Mouse (Mus musculus): ENCODE measurements around the gene Atp8a2. TPM values are rescaled to one million over a fixed set of nuclear protein-coding genes. Genes with fewer than 3 reads are reported as not detected.

The Atp8a2 gene
- polyA plus RNA-seq, 1 experiment = not detected

DNA sequence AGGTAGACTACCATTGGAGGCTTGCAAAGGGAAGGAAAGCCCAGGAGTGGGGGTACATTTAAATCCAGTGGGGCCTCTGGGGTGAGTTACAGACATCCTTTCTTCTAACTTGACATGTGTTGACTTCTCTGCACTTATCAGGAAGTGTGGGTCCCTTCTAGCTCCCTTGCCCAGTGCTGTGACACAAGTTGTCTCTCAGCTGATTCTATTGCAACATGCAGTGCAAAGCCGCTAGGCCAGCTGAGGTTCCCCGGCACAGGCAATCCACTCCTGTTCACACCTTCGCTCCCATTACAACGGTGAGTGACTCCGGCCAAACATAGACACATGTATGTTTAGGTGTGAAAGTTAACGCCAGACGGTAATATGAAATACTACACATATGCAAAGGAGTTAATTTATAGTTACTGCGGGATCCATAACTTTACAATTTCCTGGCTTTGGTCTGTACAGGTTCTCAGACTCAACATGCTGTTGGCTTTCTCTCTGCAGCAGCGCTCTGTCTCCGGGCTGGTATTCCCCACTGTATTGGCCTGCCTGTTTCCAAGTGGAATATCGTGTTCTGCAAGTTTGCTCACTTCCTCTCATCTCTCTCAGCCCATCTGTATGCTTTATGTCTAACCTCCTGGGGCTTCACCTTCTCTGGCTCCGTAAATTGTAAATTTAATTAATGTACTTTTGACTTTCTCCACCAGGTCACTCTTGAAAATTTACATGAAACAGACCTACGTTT lies 491.5 kb downstream of the Atp8a2 start:
- no peak for TF ChIP-seq GATA1 (IDR thresholded peaks at IDR 0.05; ENCODE audit: low read length)

DNA sequence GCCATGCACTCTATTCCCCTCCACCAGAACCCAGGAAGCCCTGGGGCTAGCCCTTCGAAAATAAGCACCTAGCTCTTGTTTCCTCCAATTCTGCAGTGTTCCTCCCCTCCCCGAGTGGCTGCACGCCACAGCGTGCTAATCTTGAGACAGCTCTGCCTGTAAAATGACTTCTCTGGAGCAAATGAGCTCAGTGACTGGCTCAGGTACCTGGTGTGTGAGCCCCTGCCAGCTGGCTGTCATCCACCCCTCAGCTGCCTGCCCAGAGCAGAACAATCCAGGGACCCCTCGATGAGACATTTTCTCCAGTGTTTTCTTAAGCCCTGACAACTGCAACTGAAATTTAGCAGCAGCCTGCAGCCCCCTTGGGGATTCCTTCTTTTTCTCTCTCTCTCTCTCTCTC lies 495.5 kb downstream of the Atp8a2 start:
- TF ChIP-seq GATA1 (IDR thresholded peaks at IDR 0.05; ENCODE audit: low read length) = no peak

DNA sequence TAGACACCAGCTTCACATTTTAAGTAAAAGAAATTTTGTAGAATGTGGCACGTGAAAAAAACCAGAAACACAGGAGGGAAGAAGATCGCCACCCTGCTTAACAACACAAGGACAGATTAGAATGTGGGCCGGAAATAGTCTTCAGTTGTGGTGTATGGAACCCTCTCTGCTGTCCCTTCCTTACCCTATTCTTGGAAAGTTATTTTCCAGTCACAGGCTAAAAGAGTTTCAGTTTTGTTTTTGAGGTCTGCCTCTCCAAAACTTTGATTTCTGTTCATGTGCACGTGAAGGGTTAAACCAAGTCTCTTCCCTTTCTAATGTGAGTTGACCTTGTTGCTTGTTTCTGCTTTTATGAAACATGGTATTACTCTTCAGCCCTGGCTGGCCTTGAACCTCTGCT lies 501.8 kb downstream of the Atp8a2 start:
- no peak for TF ChIP-seq GATA1 (IDR thresholded peaks at IDR 0.05; ENCODE audit: low read length)

DNA sequence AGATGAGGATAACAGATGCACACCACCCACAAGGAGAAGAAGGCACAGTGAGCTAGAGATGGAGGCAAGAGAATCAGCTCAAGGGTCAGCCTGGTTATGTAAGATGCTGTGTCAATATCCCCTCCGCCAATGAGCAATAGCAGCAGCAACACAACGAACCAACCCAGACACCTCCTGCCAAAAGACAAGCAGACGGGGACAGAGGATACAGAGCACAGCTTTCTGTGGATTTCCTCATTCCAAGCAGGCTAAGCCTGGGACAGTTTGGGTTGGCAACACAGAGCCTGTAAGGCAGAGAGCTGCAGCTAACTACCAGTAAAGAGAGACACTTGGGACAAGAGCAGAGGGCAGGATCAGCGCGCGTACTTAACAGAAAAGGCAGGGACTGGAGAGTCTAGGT lies 504.8 kb downstream of the Atp8a2 start:
- no peak for TF ChIP-seq GATA1 (IDR thresholded peaks at IDR 0.05; ENCODE audit: low read length)

DNA sequence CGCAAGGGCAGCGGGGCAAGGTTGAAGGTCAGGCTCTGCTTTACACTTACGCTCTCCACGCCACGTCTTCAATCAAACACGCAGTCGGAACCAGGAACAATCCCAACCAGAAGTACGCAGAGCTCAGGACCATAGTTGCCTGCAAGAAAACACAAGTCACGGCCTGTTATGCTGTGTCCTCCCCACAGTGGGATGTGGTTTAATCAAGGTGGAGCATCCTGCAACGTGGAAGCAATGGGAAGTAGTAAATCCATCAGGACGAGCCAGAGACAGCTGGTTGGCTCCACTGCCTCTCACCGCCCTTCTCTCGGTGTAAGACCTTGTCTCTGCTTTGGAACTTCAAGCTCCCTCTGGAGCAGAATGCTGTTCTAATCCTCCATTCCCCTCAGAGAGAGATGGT lies 505.6 kb downstream of the Atp8a2 start:
- TF ChIP-seq GATA1 (IDR thresholded peaks at IDR 0.05; ENCODE audit: low read length) = no peak

DNA sequence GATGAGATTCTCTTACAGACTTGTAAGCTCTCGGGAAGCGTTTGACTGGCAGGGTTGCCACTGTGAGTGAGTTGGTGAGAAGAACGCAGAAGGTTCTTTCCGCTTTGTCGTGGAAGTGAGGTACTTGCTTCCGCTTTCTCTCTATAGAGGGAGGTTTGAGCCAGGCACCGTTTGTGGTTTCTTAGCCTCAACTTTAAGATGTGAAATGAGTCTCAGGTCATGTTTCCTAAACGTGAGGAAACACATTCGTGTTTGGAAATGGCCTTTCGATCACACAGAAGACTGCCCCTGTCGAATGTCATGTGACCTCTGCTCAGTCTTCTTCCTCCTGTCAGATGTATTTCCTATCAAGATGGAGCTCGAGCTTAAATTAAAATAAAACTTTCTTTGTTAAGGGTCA lies 506.0 kb downstream of the Atp8a2 start:
- no peak for TF ChIP-seq GATA1 (IDR thresholded peaks at IDR 0.05; ENCODE audit: low read length)

DNA sequence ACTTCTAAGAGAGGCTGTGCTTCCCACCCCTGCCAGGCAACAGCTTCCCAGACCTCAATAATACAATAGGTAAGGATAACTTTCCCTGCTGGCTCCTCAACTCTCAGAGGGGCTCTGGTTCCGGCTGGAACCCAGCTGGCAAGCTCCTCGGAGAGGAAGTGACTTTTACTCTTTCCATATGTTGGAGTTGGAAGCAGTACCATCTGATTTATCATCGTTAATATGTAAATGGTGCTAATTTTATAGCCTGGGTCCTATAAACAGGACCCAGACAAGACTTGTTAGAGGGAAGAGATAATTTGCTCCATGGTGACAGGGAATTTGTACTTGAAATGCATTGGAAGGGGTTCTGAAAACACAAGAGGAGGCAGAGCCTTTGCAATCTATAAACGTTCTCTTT lies 507.4 kb downstream of the Atp8a2 start:
- no peak for TF ChIP-seq GATA1 (IDR thresholded peaks at IDR 0.05; ENCODE audit: low read length)

DNA sequence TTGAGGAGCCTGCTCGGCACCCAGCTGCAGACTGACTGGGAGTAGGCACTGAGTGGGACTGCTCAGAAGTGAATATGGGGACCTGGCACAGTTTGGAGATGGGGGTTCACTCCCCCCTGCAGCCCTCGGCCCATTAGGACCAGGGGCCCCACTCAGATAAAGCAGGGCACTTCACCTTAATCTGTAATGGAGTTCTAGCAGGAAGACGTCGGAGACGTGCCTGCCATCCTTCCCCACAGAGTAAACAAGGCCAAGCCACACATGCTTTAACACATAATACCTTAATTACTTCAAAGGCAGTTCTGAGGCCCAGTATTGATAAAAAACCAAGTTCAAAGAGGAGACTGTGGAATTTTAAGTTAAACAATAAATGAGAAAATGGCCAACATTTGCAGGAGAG lies 510.8 kb downstream of the Atp8a2 start:
- TF ChIP-seq GATA1 (IDR thresholded peaks at IDR 0.05; ENCODE audit: low read length) = no peak

DNA sequence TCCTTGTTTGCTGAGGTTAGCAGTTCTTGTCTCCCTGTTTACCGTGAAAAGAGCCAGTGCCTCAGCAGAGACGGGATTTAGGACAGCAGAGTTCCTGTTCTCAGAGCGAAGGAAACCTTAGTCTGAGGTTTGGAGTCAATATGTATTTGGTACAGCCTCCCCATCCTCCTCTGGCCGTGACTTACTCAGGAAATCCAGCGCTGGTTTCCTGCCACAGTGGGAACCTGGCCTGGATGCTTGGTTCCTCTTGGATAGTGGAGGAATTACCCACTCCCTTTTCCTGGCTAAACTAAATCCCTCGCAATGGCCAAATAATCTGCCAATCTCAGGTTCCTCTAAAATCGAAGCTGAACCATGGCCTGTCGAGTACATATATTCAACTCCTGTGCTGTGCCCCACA lies 511.6 kb downstream of the Atp8a2 start:
- no peak for TF ChIP-seq GATA1 (IDR thresholded peaks at IDR 0.05; ENCODE audit: low read length)

DNA sequence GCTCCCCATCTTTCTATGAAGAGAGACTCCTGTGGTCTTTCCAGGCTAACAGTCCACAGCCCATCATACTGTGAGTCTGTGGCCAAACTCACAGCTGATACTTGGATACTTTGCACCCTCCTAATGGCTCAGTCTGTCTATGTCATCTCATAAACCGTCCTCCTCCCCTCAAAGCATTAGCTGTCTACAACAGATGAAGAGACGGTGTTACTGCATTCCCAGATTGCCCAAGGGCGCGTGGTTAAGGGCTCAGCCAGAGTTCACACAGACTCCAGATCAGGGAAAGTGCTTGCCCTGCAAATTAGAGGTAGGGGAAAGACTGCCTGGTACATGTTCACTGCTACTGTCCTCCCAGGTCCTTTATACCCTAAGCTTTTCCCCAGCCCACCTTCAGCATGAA lies 515.1 kb downstream of the Atp8a2 start:
- no peak for TF ChIP-seq GATA1 (IDR thresholded peaks at IDR 0.05; ENCODE audit: low read length)

DNA sequence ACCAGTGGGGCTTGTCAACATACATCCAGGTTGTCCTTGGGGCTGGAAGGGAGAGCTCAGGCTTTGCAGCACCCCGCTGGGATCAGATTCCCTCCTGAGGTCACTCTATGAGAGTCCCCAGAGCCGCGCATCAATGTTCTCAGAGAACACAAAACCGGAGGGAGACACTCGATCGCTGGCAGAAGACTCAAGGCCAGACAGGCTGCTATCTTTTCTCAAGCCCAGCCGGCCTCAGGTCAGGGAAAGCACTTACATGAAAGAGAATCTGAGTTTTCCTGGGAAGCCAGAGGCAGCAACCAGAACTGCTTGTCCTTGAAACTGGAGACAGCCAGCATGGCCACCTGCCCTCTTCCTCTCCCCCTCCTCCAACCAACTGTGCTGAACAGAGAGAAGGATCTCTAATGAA lies 519.4 kb downstream of the Atp8a2 start:
- TF ChIP-seq GATA1 (IDR thresholded peaks at IDR 0.05; ENCODE audit: low read length) = no peak

DNA sequence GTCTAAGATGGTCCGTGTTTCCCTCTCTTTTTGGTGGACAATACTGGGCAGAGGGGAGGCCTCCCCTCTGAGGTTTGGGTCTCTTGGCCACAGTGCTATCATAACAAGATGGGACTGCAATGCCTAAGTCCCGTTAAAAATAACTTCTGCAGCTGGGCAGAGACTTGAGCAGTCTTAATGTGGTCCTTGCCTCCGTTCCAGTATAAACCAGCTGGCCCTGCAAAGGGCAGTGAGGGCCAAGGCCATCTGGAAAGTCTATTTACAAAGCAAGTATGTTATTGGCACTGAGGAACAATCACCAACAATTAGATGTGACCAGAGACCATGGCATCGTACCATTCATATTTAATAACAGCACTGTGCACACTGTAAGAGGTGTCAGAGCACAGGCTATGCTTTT lies 521.6 kb downstream of the Atp8a2 start:
- TF ChIP-seq GATA1 (IDR thresholded peaks at IDR 0.05; ENCODE audit: low read length) = no peak

DNA sequence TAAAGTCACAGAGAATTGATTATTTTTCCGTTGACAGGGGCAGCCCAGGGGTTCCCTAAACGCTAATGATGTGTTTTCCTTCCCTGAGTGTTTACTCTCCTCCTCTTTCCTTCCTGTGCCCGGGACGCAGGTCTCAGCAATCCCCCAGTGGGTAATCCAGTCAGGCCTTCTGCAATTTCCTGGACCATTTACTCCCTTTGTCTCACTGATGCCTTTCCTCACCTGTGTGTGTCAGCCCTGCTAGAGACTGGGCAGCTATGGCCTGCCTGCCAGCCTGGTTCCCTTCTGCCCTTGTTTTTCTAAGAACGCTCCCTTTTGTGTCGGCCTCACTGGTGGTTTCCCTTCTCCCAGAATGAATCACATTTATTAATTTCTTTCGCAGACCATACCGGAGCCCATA lies 522.4 kb downstream of the Atp8a2 start:
- TF ChIP-seq GATA1 (IDR thresholded peaks at IDR 0.05; ENCODE audit: low read length) = no peak

DNA sequence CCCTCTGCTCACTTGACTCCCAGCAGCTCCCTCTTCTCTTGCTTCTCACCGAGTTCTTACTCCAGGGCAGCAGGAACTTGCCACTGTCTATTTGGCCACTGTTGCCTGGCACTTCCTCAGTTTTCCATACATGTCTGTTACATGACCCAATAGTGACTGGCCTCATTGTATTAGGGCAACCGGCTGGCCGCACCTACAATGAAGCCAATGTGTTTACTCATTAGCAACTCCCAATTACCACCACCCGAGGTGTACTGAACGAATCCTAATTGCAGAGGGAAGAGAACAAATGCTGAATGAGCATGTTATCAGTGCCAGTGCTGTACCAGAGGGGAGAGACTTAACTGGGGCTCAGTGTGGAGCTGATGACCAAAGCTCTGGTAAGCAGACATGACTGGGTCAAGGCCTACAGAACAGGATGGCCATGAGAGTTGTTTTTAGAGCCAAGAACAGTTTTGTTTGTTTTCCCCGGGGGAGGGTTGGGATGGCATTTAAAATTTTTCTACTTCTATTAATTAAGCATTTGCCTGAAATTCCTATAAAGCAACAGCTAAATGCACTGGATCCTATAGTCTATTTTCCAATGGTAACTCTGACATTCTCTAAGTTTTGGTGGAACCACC lies 524.0 kb downstream of the Atp8a2 start:
- no peak for TF ChIP-seq GATA1 (IDR thresholded peaks at IDR 0.05; ENCODE audit: low read length)

DNA sequence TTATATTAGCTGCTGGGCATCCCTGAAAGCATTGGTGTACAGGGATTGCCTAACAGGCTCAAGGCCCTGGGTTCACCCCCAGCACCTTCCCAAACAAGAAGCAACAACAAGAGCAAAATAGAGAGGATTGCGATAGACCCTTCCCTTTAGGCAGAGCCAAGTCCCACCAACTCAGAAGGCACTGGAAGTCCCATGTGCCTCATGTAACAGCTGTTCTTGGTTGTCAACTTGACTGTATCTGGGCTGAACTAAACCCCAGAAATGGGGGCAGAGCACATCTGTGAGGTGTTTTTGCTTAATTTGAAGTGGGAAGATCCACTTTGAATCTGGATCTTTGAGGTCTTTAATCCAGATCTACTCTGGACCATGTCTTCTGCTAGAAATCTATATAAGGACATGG lies 539.9 kb downstream of the Atp8a2 start:
- no peak for TF ChIP-seq GATA1 (IDR thresholded peaks at IDR 0.05; ENCODE audit: low read length)

DNA sequence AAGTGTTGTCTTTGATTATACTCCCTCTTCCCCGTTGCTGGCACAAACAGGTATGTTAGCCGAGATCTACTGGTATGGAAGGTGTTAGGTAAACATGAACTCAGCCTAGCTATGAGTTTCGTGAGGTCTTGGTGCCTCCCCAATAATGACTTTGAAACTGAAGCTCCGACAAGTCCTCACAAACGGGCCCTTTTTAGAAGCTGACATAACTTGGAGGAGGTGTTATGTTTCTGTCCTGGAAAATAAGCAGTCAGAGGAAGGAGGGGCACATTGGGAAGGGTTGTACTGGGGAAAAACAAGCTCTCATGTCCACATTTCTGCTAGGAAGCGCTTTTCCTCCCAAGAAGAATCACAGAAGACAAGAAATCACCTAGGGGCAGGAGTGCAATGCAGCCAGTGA lies 540.4 kb downstream of the Atp8a2 start:
- no peak for TF ChIP-seq GATA1 (IDR thresholded peaks at IDR 0.05; ENCODE audit: low read length)

DNA sequence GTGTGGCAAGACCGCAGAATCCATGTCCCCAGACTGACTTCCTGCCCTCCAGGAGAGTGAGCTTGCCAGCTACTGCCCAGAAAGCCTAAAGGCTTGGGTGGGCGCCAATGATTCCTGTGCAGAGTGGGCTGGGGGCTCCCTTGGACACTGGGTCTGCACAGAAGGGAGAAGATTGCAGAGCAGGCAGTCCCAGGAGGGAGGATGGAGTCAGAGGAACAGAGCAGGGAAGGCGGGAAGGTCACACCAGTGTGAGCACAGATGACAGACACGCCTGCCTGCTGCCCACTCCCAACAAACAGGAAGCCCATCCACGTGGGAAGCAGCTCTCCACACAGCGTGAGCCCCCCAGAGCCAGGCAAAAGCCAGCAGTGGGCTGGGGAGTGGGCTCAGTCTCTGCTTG lies 547.6 kb downstream of the Atp8a2 start:
- no peak for TF ChIP-seq GATA1 (IDR thresholded peaks at IDR 0.05; ENCODE audit: low read length)
